Mouse (Mus musculus) forebrain, embryonic 16.5 days (tissue): Measurements from ENCODE around the gene Fam120b. TPM values are rescaled to one million over a fixed set of nuclear protein-coding genes. Genes with fewer than 3 reads are reported as not detected.

Experiments used
- ATAC-seq: fragments of 200-750 bp; cut with Nextera tagmentation; 2 replicates; pipeline ENCODE4 v1.8.0; 2017; ENCODE audit warnings: mild to moderate bottlenecking, moderate library complexity
- H3K27ac ChIP-seq: fragments of 300-500 bp; sonication (generic); 2 replicates; pipeline ENCODE4 v1.5.1; 2014; ENCODE audit warnings: low read length, control low read depth
- H3K27me3 ChIP-seq: fragments of 300-500 bp; sonication (generic); replicated peaks from 2 replicates; pipeline ENCODE4 v1.6.1; 2014; ENCODE audit warnings: low read length; ENCODE audit not compliant: control insufficient read depth, insufficient read depth
- H3K36me3 ChIP-seq: fragments of 300-500 bp; sonication (generic); 2 replicates; pipeline ENCODE4 v1.6.1; 2014; ENCODE audit not compliant: control insufficient read depth, insufficient read depth
- H3K4me1 ChIP-seq: fragments of 300-500 bp; sonication (generic); replicated peaks from 2 replicates; pipeline ENCODE4 v1.6.1; 2014; ENCODE audit warnings: low read length; ENCODE audit not compliant: control insufficient read depth, insufficient read depth
- H3K4me2 ChIP-seq: fragments of 300-500 bp; sonication (generic); 2 replicates; pipeline ENCODE4 v1.6.1; 2014; ENCODE audit warnings: mild to moderate bottlenecking, low read length, control low read depth
- H3K4me3 ChIP-seq: fragments of 300-500 bp; sonication (generic); replicated peaks from 2 replicates; pipeline ENCODE4 v1.5.1; 2014; ENCODE audit warnings: mild to moderate bottlenecking, low read length, control low read depth
- H3K9ac ChIP-seq: fragments of 300-500 bp; sonication (generic); replicated peaks from 2 replicates; pipeline ENCODE4 v1.6.1; 2014; ENCODE audit warnings: low read depth, low read length, control low read depth
- H3K9me3 ChIP-seq: fragments of 300-500 bp; sonication (generic); 2 replicates; pipeline ENCODE4 v1.6.1; 2016; ENCODE audit warnings: low read length; ENCODE audit not compliant: control insufficient read depth
- WGBS: fragments of 180-500 bp; shearing (Covaris S2); extraction: QIAGEN DNeasy Blood & Tissue Kit; methylation state at CpG from one replicate; pipeline ENCODE4 v1.1.7; 2014; 5-methylcytosine and 5-hydroxymethylcytosine counted together
- polyA plus RNA-seq: library from polyadenylated mRNA; unstranded; fragments of >200 nt; fragmentation: Nextera tagmentation; extraction: Ambion mirVana; gene quantifications from 2 replicates; pipeline ENCODE4 v1.2.1, GENCODE M21; 2015

Fam120b gene
- polyA plus RNA-seq, 1 experiment from 2014 or later, result 52.8 TPM

DNA sequence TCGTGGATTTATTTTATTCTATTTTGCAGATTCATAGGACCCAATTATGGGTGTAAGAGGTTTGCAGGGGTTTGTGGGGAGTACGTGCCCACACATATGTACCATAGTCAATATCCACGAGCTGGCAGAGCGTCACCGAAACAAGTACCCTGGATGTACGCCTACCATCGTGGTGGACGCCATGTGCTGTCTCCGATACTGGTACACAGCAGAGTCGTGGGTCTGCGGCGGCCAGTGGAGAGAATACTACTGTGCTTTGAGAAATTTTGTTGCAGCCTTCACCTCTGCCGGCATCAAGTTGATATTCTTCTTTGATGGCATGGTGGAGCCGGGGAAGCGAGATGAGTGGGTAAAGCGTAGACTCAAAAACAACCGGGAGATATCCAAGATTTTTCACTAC lies 5.7 kb downstream of the Fam120b start:
- Histone ChIP-seq H3K4me1 (peaks cover 13% of the 10 kb centered on the region), H3K4me3 (no peak overlapping the region), H3K27ac (no peak overlapping the region), H3K9ac (no peak overlapping the region), H3K27me3 (no peaks in the 10 kb centered on the region), H3K9me3 (no peaks in the 10 kb centered on the region), H3K4me2 (no peak overlapping the region), H3K36me3 (peaks cover 28% of the 10 kb centered on the region)
- ATAC-seq, result no peak
- WGBS, result 94% methylated on average over 17 of the region's 17 CpGs

DNA sequence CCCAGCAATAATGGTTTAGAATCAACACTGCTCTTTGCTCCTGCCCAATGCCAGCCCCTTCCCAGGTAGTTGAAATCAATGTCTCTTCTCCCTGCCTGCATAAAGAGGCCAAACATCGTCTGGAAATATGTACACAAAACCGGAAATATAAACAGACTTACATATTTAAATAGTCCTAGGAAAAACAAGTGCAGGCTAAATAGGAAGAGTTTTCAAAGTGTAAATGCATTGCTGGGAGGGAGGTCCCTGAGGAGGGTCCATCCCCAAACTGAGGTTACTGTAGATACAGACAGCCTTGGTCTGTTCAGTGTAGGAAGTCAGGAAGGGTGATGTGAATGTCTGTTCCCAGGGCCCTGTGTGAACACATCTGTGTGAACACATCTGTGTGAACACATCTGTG lies 10.6 kb downstream of the Fam120b start:
- 94% methylated on average over 2 of the region's 2 CpGs for WGBS

DNA sequence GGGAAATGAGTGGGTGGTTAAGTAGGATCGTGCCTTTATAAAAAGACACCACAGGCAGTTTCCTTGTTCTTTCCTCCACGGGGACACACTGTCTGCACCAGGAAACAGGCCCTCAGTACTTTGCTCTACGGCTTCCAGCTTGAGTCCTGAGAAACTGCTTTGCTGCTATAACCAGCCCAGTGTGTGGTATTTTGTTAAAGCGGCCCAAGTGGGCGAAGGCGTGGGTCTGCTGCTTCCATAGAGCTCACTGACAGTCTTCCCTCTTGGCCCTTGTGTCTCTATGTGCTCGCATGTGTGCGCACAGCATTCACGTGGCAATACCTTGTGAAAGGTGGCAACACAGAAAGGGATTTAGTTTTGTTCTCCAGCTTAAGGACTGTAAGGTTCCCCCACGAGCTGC lies 13.3 kb downstream of the Fam120b start:
- H3K27me3 ChIP-seq, result no peaks in the 10 kb centered on the region
- no peak overlapping the region for H3K27ac ChIP-seq
- no peak for ATAC-seq
- no peaks in the 10 kb centered on the region for H3K9me3 ChIP-seq
- H3K9ac ChIP-seq, result no peak overlapping the region
- H3K4me2 ChIP-seq, result no peak overlapping the region
- no peak overlapping the region for H3K4me3 ChIP-seq
- H3K36me3 ChIP-seq, result peaks cover 35% of the 10 kb centered on the region
- H3K4me1 ChIP-seq, result no peaks in the 10 kb centered on the region
- 85% methylated on average over 10 of the region's 10 CpGs for WGBS

More for the DNA sequence above, 10.6 kb downstream of the Fam120b start:
- no peak for ATAC-seq
- Histone ChIP-seq H3K9me3 (no peaks in the 10 kb centered on the region), H3K9ac (no peak overlapping the region), H3K4me1 (no peaks in the 10 kb centered on the region), H3K4me3 (no peak overlapping the region), H3K4me2 (no peak overlapping the region), H3K27me3 (no peaks in the 10 kb centered on the region), H3K36me3 (peaks cover 48% of the 10 kb centered on the region), H3K27ac (no peak overlapping the region)

DNA sequence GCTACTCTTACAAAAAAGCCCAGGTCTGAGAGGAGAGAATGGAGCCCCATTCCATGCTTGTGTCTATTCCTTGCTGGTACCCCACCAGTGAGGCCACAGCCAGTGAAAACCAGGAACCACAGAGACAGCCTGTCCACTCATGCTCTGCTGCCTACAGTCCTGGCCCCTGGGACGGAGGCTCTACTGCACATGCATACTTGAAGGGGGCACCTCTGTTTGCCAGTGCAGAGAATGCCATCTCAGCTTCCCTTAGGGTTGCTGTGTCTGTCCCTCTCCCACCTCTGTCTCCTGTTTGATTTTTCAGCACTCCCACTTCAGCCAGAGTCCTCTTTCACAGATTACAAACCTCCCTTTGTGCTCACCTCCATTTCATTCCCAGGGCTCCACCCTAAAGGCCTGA lies 14.9 kb downstream of the Fam120b start:
- H3K27ac ChIP-seq, result no peak overlapping the region
- WGBS, result 100% methylated on average over 1 of the region's 1 CpGs
- no peak for ATAC-seq
- H3K27me3 ChIP-seq, result no peaks in the 10 kb centered on the region
- H3K9ac ChIP-seq, result no peak overlapping the region
- peaks cover 36% of the 10 kb centered on the region for H3K36me3 ChIP-seq
- no peak overlapping the region for H3K4me3 ChIP-seq
- no peaks in the 10 kb centered on the region for H3K9me3 ChIP-seq
- no peaks in the 10 kb centered on the region for H3K4me1 ChIP-seq
- H3K4me2 ChIP-seq, result no peak overlapping the region

DNA sequence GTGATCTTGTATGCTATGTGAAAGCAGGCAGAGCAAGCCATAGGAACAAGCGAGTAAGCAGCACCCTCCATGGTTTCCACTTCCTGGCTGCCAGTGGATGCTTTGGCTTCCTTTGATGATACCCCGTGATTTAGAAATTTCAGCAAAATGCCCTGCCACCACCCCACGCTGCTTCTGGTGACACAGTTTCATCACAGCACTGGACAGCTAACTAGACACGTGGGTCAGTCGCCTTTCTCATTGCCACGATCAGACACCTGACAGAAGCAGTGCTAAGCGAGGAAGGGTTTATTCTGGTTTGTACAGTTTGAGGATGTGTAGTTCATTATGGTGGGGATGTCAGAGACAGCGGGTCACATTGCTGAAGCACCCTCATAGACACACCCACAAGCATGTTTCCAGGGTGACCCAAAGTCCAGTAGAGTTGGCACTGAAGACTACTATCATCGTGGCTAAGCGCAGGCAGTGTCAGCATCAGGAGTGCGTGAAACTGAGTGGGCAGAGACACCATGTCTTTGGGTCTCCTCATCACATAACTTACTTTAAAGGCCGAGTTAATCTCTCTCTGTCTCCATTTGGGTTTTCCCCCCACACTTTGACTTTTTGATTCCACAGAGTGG lies 20.7 kb downstream of the Fam120b start:
- Histone ChIP-seq H3K9me3 (no peaks in the 10 kb centered on the region), H3K4me2 (no peak overlapping the region), H3K9ac (no peak overlapping the region), H3K4me3 (no peak overlapping the region), H3K4me1 (peaks cover 13% of the 10 kb centered on the region; the same call in 1 of the 2 replicates), H3K27me3 (no peaks in the 10 kb centered on the region), H3K27ac (no peak overlapping the region), H3K36me3 (peaks cover 30% of the 10 kb centered on the region)
- ATAC-seq, result no peak
- 92% methylated on average over 12 of the region's 12 CpGs for WGBS

DNA sequence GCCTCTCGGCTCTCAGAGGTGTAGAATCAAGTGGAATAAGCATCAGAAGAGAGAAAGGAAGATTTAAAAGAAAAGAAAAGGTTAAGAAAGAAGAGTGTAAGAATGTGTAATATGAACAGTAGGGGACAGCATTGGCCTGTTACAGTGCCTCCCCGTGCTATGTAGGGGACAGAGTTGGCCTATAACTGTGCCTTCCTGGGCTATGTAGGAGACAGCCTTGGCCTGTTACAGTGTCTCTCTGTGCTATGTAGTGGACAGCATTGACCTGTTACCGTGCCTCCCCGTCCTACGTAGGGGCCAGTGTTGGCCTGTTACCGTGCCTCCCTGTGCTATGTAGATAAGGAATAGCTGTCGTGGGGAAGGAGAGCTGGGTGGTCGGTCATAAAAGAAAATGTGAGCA lies 23.5 kb downstream of the Fam120b start:
- Histone ChIP-seq H3K27me3 (no peaks in the 10 kb centered on the region), H3K27ac (no peak overlapping the region), H3K4me1 (peaks cover 20% of the 10 kb centered on the region), H3K36me3 (peaks cover 40% of the 10 kb centered on the region), H3K9ac (no peak overlapping the region), H3K9me3 (no peaks in the 10 kb centered on the region), H3K4me2 (no peak overlapping the region), H3K4me3 (no peak overlapping the region)
- peak; percentile 39; the same call in 1 of the 2 replicates for ATAC-seq
- WGBS, result 90% methylated on average over 8 of the region's 8 CpGs

DNA sequence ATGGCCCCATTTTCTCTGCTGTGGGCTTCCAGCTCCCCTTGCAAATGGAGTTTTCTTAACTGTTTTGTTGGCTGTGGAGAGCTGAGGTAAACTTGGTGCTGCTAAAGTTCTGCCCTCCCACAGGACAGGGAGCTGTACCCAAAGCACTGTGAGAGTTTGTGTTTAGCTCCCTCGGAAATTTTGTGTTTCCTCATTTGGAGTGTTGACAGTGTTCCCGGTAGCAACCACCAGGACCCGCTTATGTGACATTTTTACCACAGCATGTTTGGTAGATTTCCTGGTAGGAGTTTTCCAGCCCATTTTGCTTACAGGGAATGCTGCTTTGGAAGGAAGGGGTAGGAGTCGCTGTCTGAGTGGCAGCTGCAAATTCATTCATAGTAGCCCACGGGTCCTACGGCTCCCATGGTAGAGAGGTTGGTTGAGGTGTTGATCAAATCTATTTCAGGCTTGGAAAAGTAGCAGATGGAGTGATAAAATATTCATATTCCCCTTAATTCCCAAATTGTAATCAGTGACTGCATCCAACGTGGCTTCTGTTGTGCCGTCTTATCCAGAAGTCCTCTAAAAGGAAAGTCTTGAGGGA lies 24.1 kb downstream of the Fam120b start:
- no peaks in the 10 kb centered on the region for H3K27me3 ChIP-seq
- no peak overlapping the region for H3K9ac ChIP-seq
- ATAC-seq, result peak; percentile 77
- H3K27ac ChIP-seq, result 0 out of 2 replicates have a peak overlapping the region, but pooled peaks have one; percentile 14
- 64% methylated on average over 8 of the region's 8 CpGs for WGBS
- no peak overlapping the region for H3K4me3 ChIP-seq
- peaks cover 20% of the 10 kb centered on the region for H3K4me1 ChIP-seq
- H3K9me3 ChIP-seq, result no peaks in the 10 kb centered on the region
- peaks cover 36% of the 10 kb centered on the region for H3K36me3 ChIP-seq
- no peak overlapping the region for H3K4me2 ChIP-seq

DNA sequence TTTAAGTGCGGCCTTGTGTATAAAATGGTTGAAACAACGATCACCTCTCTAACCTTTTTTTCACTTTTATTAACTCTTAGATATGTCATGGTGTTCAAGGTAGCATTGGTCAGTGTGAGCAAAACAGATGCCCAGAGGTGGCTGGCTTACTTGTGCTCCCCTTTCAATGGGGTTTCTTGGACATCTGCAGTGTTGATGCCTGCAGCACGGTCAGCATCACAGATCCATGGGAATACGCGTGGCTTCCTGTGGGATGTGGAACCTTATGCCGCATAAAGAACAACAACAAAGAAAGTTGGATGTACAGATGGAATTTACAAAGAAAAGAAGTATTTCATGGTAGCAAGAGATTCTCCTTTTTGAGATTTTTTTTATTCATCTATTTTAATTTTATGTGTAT lies 25.4 kb downstream of the Fam120b start:
- Histone ChIP-seq H3K4me3 (no peak overlapping the region), H3K9ac (no peak overlapping the region), H3K27ac (no peak overlapping the region), H3K9me3 (no peaks in the 10 kb centered on the region), H3K36me3 (peaks cover 39% of the 10 kb centered on the region), H3K4me2 (no peak overlapping the region), H3K27me3 (no peaks in the 10 kb centered on the region), H3K4me1 (peaks cover 20% of the 10 kb centered on the region)
- ATAC-seq, result no peak
- 97% methylated on average over 6 of the region's 6 CpGs for WGBS

DNA sequence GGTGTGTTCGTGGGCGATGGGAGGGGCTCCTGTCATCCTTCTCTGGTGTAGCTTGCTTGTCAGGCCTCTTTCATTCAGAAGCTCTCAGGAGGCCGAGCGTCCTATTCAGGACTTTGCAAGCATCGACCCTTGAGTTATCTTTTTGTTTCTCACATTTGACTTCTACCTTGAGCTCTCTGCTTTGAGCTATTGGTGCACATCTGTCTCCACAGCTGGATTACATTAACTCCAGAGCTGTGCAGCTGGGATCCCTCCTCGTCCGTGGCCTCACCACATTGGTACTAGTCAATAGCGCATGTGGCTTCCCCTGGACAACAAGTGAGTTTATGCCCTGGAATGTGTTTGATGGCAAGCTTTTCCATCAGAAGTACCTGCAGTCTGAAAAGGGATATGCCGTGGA lies 26.7 kb downstream of the Fam120b start:
- no peak for ATAC-seq
- no peaks in the 10 kb centered on the region for H3K9me3 ChIP-seq
- peaks cover 42% of the 10 kb centered on the region for H3K36me3 ChIP-seq
- peaks cover 20% of the 10 kb centered on the region for H3K4me1 ChIP-seq
- no peaks in the 10 kb centered on the region for H3K27me3 ChIP-seq
- H3K4me3 ChIP-seq, result no peak overlapping the region
- no peak overlapping the region for H3K4me2 ChIP-seq
- 96% methylated on average over 9 of the region's 9 CpGs for WGBS
- no peak overlapping the region for H3K9ac ChIP-seq
- H3K27ac ChIP-seq, result no peak overlapping the region
